Mouse (Mus musculus) heart, postnatal 0 days (tissue): ENCODE measurements at regions not wholly inside any gene's neighbourhood (a gene's known extent, or its start where the extent isn't known, plus 50 kb on each side); places are given as distances from the start of the nearest gene placed in this dataset.

ENCODE experiments used
- ATAC-seq: fragments of 200-750 bp; cut with Nextera tagmentation; 2 replicates; pipeline ENCODE4 v1.8.0; 2017; ENCODE audit warnings: low read depth, moderate number of reproducible peaks, moderate library complexity; ENCODE audit not compliant: insufficient read depth
- DNase-seq: peaks from one replicate; pipeline ENCODE4 v3.0.0-alpha.2; 2016; ENCODE audit warnings: low spot score
- H3K27ac ChIP-seq: fragments of 300-500 bp; sonication (generic); 2 replicates; pipeline ENCODE4 v1.5.1; 2014; ENCODE audit warnings: low read depth, mild to moderate bottlenecking
- H3K27me3 ChIP-seq: fragments of 300-500 bp; sonication (generic); 2 replicates; pipeline ENCODE4 v1.6.1; 2014; ENCODE audit warnings: low read length, mixed read lengths; ENCODE audit not compliant: control insufficient read depth, insufficient read depth
- H3K36me3 ChIP-seq: fragments of 300-500 bp; sonication (generic); replicated peaks from 2 replicates; pipeline ENCODE4 v1.6.1; 2014; ENCODE audit warnings: low read length, mixed read lengths; ENCODE audit not compliant: control insufficient read depth, insufficient read depth
- H3K4me1 ChIP-seq: fragments of 300-500 bp; sonication (generic); 2 replicates; pipeline ENCODE4 v1.6.1; 2014; ENCODE audit warnings: antibody characterized with exemption; ENCODE audit not compliant: control insufficient read depth, insufficient read depth
- H3K4me2 ChIP-seq: fragments of 300-500 bp; sonication (generic); 2 replicates; pipeline ENCODE4 v1.6.1; 2014; ENCODE audit warnings: low read depth, mild to moderate bottlenecking, low read length, moderate library complexity
- H3K4me3 ChIP-seq: fragments of 300-500 bp; sonication (generic); 2 replicates; pipeline ENCODE4 v1.5.1; 2014; ENCODE audit warnings: low read depth, low read length
- H3K9ac ChIP-seq: fragments of 300-500 bp; sonication (generic); replicated peaks from 2 replicates; pipeline ENCODE4 v1.6.1; 2014; ENCODE audit warnings: low read depth, low read length, mixed read lengths
- H3K9me3 ChIP-seq: fragments of 300-500 bp; sonication (generic); replicated peaks from 2 replicates; pipeline ENCODE4 v1.6.1; 2016; ENCODE audit warnings: low read length; ENCODE audit not compliant: control insufficient read depth
- CTCF ChIP-seq: IDR thresholded peaks from 2 replicates; pipeline ENCODE4 v1.5.1; 2016; ENCODE audit warnings: antibody characterized with exemption, control low read depth, low read depth
- EP300 ChIP-seq: IDR thresholded peaks from 2 replicates; pipeline ENCODE4 v1.6.1; 2016; ENCODE audit warnings: antibody characterized with exemption, low read depth
- WGBS: fragments of 180-500 bp; shearing (Covaris S2); extraction: QIAGEN DNeasy Blood & Tissue Kit; methylation state at CpG from one replicate; pipeline ENCODE4 v1.1.7; 2014; 5-methylcytosine and 5-hydroxymethylcytosine counted together

DNA sequence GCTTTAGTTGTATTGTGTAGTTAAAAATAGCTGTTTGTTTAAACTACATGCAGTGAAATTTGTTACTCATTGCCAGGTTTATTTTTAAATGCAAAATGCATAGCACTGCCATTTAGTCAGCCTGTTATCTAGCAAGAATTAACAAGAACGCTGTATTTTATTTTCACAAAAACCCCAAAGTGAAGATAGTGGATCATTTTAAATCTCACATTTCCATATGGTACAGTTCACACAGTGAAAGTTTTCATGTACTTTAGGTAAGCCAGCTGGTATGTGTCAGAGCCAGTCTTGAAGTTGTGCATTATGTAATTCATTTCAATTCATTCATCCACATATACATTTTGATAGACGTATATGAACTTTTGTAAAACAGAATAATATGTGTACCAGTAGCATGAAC lies 751.8 kb downstream of the Nova1 start:
- H3K27ac ChIP-seq: no peak overlapping the region
- H3K27me3 ChIP-seq: no peaks in the 10 kb centered on the region
- TF ChIP-seq EP300 (no peak), CTCF (no peak)
- WGBS: 55% methylated on average over 2 of the region's 2 CpGs
- no peaks in the 10 kb centered on the region for H3K36me3 ChIP-seq
- no peak for ATAC-seq
- no peaks in the 10 kb centered on the region for H3K9me3 ChIP-seq
- DNase-seq: no peak
- H3K4me3 ChIP-seq: no peak overlapping the region
- H3K4me1 ChIP-seq: no peaks in the 10 kb centered on the region
- no peak overlapping the region for H3K9ac ChIP-seq
- H3K4me2 ChIP-seq: no peak overlapping the region

DNA sequence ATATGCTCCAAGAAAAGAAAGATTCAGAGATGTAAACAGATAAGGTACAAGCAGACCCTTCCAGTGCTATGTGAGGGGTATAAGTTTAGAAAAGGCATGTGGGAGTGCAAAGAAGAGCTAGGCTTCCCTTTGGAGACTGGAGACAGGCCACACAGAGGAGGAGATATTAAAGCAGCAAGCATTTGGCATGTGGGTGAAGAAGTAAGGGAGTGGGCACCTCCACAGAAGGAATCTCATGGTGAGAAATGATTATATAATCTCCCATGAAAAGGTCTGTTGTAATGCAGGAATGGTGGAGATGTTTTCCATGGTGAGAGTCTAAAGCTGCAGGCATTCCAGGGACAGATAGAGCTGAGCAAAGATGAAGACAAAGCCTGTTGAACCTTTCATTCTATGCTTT lies 778.1 kb downstream of the Nova1 start:
- no peaks in the 10 kb centered on the region for H3K36me3 ChIP-seq
- no peak for ATAC-seq
- H3K4me3 ChIP-seq: no peak overlapping the region
- no peaks in the 10 kb centered on the region for H3K4me1 ChIP-seq
- no peak overlapping the region for H3K9ac ChIP-seq
- no peaks in the 10 kb centered on the region for H3K9me3 ChIP-seq
- no peak for DNase-seq
- no peak overlapping the region for H3K27ac ChIP-seq
- no peaks in the 10 kb centered on the region for H3K27me3 ChIP-seq
- no peak overlapping the region for H3K4me2 ChIP-seq
- no peak for TF ChIP-seq EP300
- no peak for TF ChIP-seq CTCF

DNA sequence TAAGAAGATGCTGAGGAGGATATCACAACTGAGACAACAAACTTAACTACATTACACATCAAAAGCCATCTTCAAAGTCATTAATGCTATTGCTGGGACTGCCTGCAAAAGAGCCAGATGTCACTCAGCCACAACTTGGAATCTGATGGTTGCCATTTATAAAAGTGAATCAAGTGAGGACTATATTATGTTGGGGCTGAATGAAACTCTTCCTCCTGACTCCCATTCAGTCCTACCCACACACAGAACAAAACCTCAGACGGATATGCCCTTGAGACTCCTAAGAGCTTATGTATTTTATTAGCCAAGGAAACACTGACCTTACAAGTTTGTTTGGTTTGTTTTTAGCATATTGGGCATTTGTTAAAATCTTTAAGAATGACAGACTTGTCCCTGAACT lies 778.5 kb downstream of the Nova1 start:
- H3K4me2 ChIP-seq: no peak overlapping the region
- WGBS: 55% methylated on average over 1 of the region's 1 CpGs
- TF ChIP-seq EP300 (no peak), CTCF (no peak)

DNA sequence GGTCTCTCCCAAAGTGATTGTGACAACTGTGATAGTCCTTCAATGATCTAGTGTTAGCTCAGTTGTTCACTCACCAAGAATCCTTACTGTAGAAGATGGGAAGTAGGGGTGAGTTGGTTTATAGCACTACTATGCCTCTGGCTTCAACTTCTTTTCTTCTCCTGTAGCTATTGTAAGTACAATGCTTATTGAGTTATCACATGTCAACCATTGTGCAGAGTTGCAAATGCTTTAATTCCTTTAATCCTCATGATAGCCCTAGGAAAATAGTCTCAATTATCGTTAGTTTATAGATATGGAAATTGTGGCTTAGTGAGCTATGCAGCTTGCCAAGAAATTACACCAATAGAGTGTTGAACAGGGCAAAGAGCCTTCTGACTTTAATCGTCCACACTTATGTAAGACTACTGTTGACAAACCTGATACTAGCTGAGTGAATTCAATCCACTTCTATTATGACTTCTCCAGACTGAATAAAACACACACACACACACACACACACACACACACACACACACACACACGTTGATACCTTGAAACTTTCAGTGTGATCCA lies 782.1 kb downstream of the Nova1 start:
- ATAC-seq: no peak

More for the DNA sequence above, 778.5 kb downstream of the Nova1 start:
- Histone ChIP-seq H3K27me3 (no peaks in the 10 kb centered on the region), H3K4me1 (no peaks in the 10 kb centered on the region), H3K27ac (no peak overlapping the region), H3K36me3 (no peaks in the 10 kb centered on the region), H3K4me3 (no peak overlapping the region), H3K9ac (no peak overlapping the region), H3K9me3 (no peaks in the 10 kb centered on the region)
- DNase-seq (no peak), ATAC-seq (no peak)

DNA sequence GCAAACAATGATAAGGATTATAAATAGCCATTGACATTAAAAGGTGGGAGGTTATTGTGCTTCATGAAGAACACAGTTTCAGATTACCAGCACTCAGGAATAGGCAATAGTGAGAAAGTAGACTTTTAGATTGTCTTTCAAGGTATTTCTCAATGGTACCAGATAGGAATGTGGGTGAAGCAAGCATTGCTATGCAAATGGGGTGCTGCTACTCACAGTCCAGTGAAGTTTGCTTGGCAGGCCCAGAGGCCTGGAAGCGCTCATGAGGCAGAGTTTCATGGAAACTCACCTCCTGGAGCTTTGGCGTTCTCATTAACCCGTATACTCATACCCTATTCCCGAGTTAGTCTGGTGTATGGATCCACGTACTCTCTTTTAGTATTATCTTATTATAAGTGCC lies 793.5 kb downstream of the Nova1 start:
- no peak for ATAC-seq
- Histone ChIP-seq H3K27me3 (no peaks in the 10 kb centered on the region), H3K9ac (no peak overlapping the region), H3K4me2 (no peak overlapping the region), H3K36me3 (no peaks in the 10 kb centered on the region), H3K9me3 (no peaks in the 10 kb centered on the region), H3K27ac (no peak overlapping the region), H3K4me1 (no peaks in the 10 kb centered on the region), H3K4me3 (no peak overlapping the region)
- 77% methylated on average over 5 of the region's 5 CpGs for WGBS
- TF ChIP-seq CTCF (no peak), EP300 (no peak)
- no peak for DNase-seq

More for the DNA sequence above, 782.1 kb downstream of the Nova1 start:
- no peak overlapping the region for H3K4me2 ChIP-seq
- H3K9ac ChIP-seq: no peak overlapping the region
- no peak for DNase-seq
- H3K9me3 ChIP-seq: no peaks in the 10 kb centered on the region
- WGBS: 43% methylated on average over 3 of the region's 3 CpGs
- H3K27me3 ChIP-seq: no peaks in the 10 kb centered on the region
- H3K36me3 ChIP-seq: no peaks in the 10 kb centered on the region
- H3K4me3 ChIP-seq: no peak overlapping the region
- H3K4me1 ChIP-seq: no peaks in the 10 kb centered on the region
- no peak for TF ChIP-seq EP300
- TF ChIP-seq CTCF: no peak
- H3K27ac ChIP-seq: no peak overlapping the region

DNA sequence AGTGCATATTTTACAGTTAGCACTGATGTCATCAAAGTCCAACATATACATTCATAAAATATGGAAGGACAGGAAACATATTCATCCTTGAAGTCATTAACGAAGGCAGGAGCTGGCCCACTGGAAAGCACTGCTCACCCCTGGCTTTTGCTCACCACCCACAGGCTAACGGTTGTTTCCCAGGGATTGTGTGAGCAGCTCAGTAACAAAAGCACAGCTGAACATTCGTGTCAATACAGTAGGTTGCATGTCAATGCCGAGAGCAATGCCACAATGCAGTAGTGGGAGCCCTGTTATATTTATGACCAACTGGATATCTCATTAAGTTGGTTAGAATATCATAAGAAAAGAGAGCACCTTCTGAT lies 797.2 kb downstream of the Nova1 start:
- no peaks in the 10 kb centered on the region for H3K36me3 ChIP-seq
- H3K27me3 ChIP-seq: no peaks in the 10 kb centered on the region
- no peak overlapping the region for H3K9ac ChIP-seq
- no peaks in the 10 kb centered on the region for H3K9me3 ChIP-seq
- H3K27ac ChIP-seq: no peak overlapping the region
- H3K4me1 ChIP-seq: no peaks in the 10 kb centered on the region
- TF ChIP-seq EP300 (no peak), CTCF (no peak)
- H3K4me3 ChIP-seq: no peak overlapping the region
- no peak for ATAC-seq
- 69% methylated on average over 4 of the region's 4 CpGs for WGBS
- no peak for DNase-seq
- no peak overlapping the region for H3K4me2 ChIP-seq
